Mouse (Mus musculus): ENCODE data around the gene Ypel3. TPM values are rescaled to one million over a fixed set of nuclear protein-coding genes. Genes with fewer than 3 reads are reported as not detected.
"Not testable (repeated sequence)": the region's sequence is repeated elsewhere in the genome, so short reads cannot be mapped to it uniquely, and the experiment has no call there.

Ypel3 gene
- polyA plus RNA-seq, 1 experiment from 2014 or later, result 125 TPM

GRCm38 (mm10) chr7:126773351-126773750, 3.4 kb upstream of the Ypel3 start:
- Histone ChIP-seq H3K4me3 (no peak overlapping the region), H3K9me3 (no peaks in the 10 kb centered on the region), H3K36me3 (peaks cover 20% of the 10 kb centered on the region), H3K4me2 (replicated peaks) (no peak overlapping the region), H3K9ac (replicated peaks) (no peak overlapping the region), H3K27me3 (no peaks in the 10 kb centered on the region), H3K4me1 (peaks cover 26% of the 10 kb centered on the region), H3K27ac (replicated peaks) (no peak overlapping the region)
- no peak for ATAC-seq (ENCODE audit: low FRiP score, low read depth)
- 87% methylated on average over 2 of the region's 2 CpGs for WGBS

- Histone ChIP-seq H3K9me3 (no peaks in the 10 kb centered on the region), H3K36me3 (peaks cover 11% of the 10 kb centered on the region; the same call in 1 of the 2 replicates), H3K27ac (replicated peaks) (no peak overlapping the region), H3K9ac (replicated peaks) (no peak overlapping the region), H3K4me3 (no peak overlapping the region), H3K4me2 (replicated peaks) (no peak overlapping the region), H3K4me1 (peaks cover 27% of the 10 kb centered on the region), H3K27me3 (no peaks in the 10 kb centered on the region)
- 81% methylated on average over 2 of the region's 2 CpGs for WGBS
- ATAC-seq (ENCODE audit: low FRiP score, low read depth), result no peak
These were observed 2.3 kb upstream of the Ypel3 start for GRCm38 (mm10) chr7:126774463-126774862.

DNA sequence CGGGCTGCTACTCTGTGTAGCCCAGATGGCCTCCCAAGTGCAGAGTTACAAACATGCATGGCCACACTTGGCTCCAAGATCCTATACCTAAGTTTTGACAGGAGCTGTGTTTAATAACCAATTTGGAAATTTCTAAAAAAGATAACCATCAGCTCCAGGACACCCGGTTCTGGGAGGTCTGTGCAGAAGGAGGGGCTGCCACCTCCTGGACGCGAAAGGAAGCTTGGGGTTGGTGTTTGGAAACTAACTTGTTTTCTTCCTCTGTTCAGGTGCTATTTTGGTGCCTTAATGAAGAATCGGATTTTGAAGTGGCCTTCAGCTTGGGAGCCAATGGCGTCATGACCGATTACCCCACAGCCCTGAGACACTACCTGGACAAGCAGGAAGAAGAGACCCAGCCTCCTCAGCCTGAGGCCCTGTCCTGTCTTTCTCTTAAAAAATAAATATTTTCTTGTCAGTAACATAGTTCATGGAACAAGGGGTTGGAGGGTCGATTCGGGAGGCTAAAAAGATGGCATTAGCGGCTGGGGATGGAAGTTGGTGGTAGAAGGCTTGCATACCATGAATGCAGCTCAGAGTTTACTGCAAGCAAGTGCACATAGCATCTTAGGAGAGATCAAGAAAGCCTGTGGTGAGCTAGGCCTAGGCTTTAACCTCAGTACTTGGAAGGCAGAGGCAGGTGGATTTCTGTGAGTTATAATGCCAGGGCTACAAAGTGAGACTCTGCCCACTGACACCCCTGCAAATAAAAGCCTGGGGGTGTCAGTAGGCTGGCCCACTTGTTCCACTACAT, 1.4 kb upstream of the Ypel3 start:
- H3K27ac ChIP-seq (replicated peaks), result peak overlapping the region; percentile 90; the same call in 1 of the 2 replicates

GRCm38 (mm10) chr7:126775978-126776234, 849 bp upstream of the Ypel3 start:
- peaks cover 4% of the 10 kb centered on the region; the same call in 1 of the 2 replicates for H3K36me3 ChIP-seq
- WGBS, result 70% methylated on average over 3 of the region's 3 CpGs
- peak overlapping the region; percentile 96 for H3K4me2 ChIP-seq (replicated peaks)
- H3K9ac ChIP-seq (replicated peaks), result peak overlapping the region; percentile 51; the same call in 1 of the 2 replicates
- no peak overlapping the region for H3K4me3 ChIP-seq
- ATAC-seq (ENCODE audit: low FRiP score, low read depth), result no peak
- H3K9me3 ChIP-seq, result no peaks in the 10 kb centered on the region
- no peaks in the 10 kb centered on the region for H3K27me3 ChIP-seq
- H3K4me1 ChIP-seq, result peaks cover 38% of the 10 kb centered on the region
- peak overlapping the region; percentile 90 for H3K27ac ChIP-seq (replicated peaks)

More for the DNA sequence above, 1.4 kb upstream of the Ypel3 start:
- 87% methylated on average over 10 of the region's 10 CpGs for WGBS
- no peak for ATAC-seq (ENCODE audit: low FRiP score, low read depth)
- Histone ChIP-seq H3K4me3 (no peak overlapping the region), H3K4me2 (replicated peaks) (no peak overlapping the region; the same call in 1 of the 2 replicates), H3K9ac (replicated peaks) (peak overlapping the region; percentile 51; the same call in 1 of the 2 replicates), H3K9me3 (no peaks in the 10 kb centered on the region), H3K4me1 (peaks cover 35% of the 10 kb centered on the region), H3K36me3 (peaks cover 9% of the 10 kb centered on the region; the same call in 1 of the 2 replicates), H3K27me3 (no peaks in the 10 kb centered on the region)

DNA sequence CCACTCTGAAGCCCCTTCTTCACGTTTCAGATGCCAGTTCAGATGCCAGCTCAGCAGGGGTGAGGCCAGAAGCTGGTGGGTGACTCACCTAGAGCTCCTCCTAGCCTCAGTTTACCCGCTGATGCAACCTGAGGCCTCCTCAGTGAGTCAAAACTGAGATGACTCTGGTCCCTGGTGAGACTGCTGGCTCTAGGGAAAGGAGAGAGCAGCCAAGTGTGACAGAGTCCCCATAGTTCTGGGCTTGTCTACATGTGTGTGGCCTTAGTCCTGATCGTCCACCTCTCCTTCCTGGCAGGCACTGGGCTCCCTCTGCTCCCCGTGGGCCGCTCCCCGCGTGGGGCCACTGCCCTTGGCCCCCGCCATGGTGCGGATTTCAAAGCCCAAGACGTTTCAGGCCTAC, 721 bp downstream of the Ypel3 start:
- no peaks in the 10 kb centered on the region for H3K27me3 ChIP-seq
- 36% methylated on average over 7 of the region's 10 CpGs for WGBS

GRCm38 (mm10) chr7:126778147-126778546, 1.4 kb downstream of the Ypel3 start:
- no peak for ATAC-seq (ENCODE audit: low FRiP score, low read depth)
- Histone ChIP-seq H3K4me2 (replicated peaks) (peak overlapping the region; percentile 96), H3K27me3 (no peaks in the 10 kb centered on the region), H3K36me3 (no peaks in the 10 kb centered on the region), H3K4me3 (no peak overlapping the region), H3K27ac (replicated peaks) (no peak overlapping the region), H3K9ac (replicated peaks) (no peak overlapping the region; the same call in none of the 2 replicates), H3K4me1 (peaks cover 47% of the 10 kb centered on the region), H3K9me3 (no peaks in the 10 kb centered on the region)
- 87% methylated on average over 3 of the region's 3 CpGs for WGBS

More for the DNA sequence above, 721 bp downstream of the Ypel3 start:
- Histone ChIP-seq H3K4me1 (peaks cover 47% of the 10 kb centered on the region), H3K4me3 (peak overlapping the region; percentile 82), H3K9ac (replicated peaks) (peak overlapping the region; percentile 93), H3K9me3 (no peaks in the 10 kb centered on the region), H3K27ac (replicated peaks) (peak overlapping the region; percentile 90), H3K4me2 (replicated peaks) (peak overlapping the region; percentile 96), H3K36me3 (no peaks in the 10 kb centered on the region)
- no peak for ATAC-seq (ENCODE audit: low FRiP score, low read depth)

GRCm38 (mm10) chr7:126779101-126779500, 2.3 kb downstream of the Ypel3 start:
- H3K9ac ChIP-seq (replicated peaks); H3K9me3 ChIP-seq; H3K4me2 ChIP-seq (replicated peaks); H3K4me3 ChIP-seq; H3K36me3 ChIP-seq; H3K27ac ChIP-seq (replicated peaks); H3K27me3 ChIP-seq; ATAC-seq (ENCODE audit: low FRiP score, low read depth): not testable (repeated sequence)
- H3K4me1 ChIP-seq, result peaks cover 47% of the 10 kb centered on the region
- WGBS, result 90% methylated on average over 7 of the region's 7 CpGs

DNA sequence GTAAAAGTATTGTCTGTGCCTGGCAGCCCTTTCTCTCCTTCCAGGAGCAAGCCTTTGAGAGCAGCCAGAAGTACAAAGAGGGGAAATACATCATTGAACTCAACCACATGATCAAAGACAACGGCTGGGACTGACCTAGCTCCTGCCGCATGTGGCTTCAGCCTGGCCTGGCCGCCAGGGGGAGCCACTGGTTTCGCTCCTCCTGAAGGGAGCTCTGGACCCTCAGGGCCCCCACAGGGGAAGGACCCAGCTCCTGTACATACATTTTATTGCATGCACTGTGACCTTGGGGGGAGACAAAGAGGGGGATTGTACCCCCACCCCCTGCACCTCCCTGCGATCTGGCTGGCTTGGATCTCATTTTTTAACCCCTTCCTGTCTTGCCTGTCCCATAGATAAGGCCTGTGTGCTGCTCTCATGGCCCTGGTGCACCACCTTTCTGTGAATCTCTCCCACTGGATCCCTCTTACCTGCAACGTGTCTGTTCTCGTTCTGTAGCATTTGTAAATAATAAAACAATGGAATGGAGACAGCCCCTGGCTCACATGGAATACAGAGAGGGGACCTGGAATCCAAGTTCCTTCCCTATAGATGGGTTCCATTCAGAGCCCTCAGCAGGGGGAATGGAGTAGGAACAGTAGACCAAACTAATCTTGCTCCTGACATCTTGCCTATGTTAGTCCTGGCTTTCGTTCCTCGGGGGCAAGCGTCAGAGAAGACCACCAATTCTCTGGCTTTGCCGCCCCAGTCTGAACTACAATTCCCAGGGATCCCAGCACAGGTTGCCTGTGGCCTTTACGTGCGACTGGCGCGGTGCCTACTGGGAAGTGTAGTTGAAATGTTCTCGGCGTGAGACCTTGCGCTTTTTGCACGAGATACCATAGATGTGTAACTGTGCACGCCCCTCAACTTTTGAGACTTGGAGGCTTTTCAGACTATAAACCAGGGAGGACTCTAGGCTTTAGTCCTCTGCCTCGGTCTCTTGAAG, 3.5 kb downstream of the Ypel3 start:
- peak; percentile 77 for ATAC-seq (ENCODE audit: low FRiP score, low read depth)

DNA sequence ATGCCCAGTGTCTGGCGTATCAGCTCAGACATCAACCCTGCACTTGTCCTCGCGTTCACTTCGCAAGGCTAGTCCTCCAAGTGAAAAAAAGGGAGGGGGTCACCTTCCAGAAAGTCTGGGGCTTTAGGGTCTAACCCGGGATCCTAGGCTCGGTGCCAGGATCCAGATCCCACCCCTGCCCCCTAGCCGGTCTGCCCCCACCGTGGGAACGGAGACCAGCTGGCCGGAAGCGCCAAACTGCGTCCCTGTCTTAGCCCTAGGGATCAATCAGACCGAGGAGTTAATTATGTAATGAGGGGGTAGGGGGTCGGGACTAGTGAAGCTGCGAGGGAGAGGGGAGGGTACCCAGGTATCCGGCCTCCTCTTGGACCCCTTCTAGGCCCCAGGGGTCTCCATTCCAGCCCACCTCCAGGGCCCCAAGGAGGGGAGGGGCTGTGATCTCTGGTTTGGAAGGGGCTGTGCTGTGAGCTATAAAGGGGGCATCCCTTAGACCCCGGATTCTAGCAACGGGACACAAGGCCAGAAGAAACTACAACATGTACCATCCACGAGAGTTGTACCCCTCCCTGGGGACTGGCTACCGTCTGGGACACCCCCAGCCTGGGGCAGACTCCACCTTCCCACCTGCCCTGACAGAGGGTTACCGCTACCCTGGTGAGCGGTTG, 4.3 kb downstream of the Ypel3 start, which contains the start of gene Tbx6:
Gene Tbx6, plus strand, starts transcription at position 513 of the 665 bp plus-strand sequence.
- Histone ChIP-seq H3K27ac (replicated peaks) (peak within 1 kb of the TSS; percentile 81), H3K4me1 (peaks cover 39% of the 10 kb centered on the region), H3K36me3 (peaks cover 26% of the 10 kb centered on the region), H3K9me3 (no peaks in the 10 kb centered on the region), H3K4me3 (peak within 1 kb of the TSS; percentile 42), H3K27me3 (no peaks in the 10 kb centered on the region), H3K4me2 (replicated peaks) (peak within 1 kb of the TSS; percentile 87), H3K9ac (replicated peaks) (peak within 1 kb of the TSS; percentile 53)
- WGBS, result 5% methylated on average over 22 of the region's 22 CpGs
- peak; percentile 19 for ATAC-seq (ENCODE audit: low FRiP score, low read depth)

More for the DNA sequence above, 3.5 kb downstream of the Ypel3 start:
- Histone ChIP-seq H3K27ac (replicated peaks) (peak overlapping the region; percentile 81), H3K27me3 (no peaks in the 10 kb centered on the region), H3K9ac (replicated peaks) (peak overlapping the region; percentile 53), H3K9me3 (no peaks in the 10 kb centered on the region), H3K36me3 (peaks cover 17% of the 10 kb centered on the region), H3K4me2 (replicated peaks) (peak overlapping the region; percentile 87), H3K4me3 (peak overlapping the region; percentile 42), H3K4me1 (peaks cover 47% of the 10 kb centered on the region)
- WGBS, result 2% methylated on average over 21 of the region's 21 CpGs

GRCm38 (mm10) chr7:126781661-126782370, 5.1 kb downstream of the Ypel3 start:
- no peak overlapping the region for H3K4me3 ChIP-seq
- H3K27ac ChIP-seq (replicated peaks), result no peak overlapping the region
- WGBS, result 41% methylated on average over 11 of the region's 11 CpGs

DNA sequence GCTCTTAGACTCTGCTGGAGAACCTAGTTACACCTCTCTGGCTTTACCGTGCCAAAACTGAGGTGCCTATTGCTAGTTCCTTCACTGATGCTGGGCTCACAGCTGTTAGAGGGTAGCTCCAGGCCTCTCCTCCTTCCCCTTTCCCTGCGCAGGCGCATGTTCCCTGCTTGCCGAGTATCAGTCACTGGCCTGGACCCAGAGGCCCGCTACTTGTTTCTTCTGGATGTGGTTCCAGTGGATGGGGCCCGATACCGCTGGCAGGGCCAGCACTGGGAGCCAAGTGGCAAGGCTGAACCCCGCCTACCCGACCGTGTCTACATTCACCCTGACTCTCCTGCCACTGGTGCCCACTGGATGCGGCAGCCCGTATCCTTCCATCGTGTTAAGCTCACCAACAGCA, 5.9 kb downstream of the Ypel3 start:
- ATAC-seq (ENCODE audit: low FRiP score, low read depth), result no peak
- Histone ChIP-seq H3K27me3 (no peaks in the 10 kb centered on the region), H3K4me3 (no peak overlapping the region), H3K27ac (replicated peaks) (peak overlapping the region; percentile 20; the same call in 1 of the 2 replicates), H3K9ac (replicated peaks) (no peak overlapping the region), H3K4me1 (peaks cover 27% of the 10 kb centered on the region), H3K4me2 (replicated peaks) (no peak overlapping the region), H3K9me3 (no peaks in the 10 kb centered on the region), H3K36me3 (peaks cover 42% of the 10 kb centered on the region)
- WGBS, result 87% methylated on average over 13 of the region's 13 CpGs

More at GRCm38 (mm10) chr7:126781661-126782370, 5.1 kb downstream of the Ypel3 start:
- no peaks in the 10 kb centered on the region for H3K27me3 ChIP-seq
- H3K36me3 ChIP-seq, result peaks cover 33% of the 10 kb centered on the region
- peaks cover 35% of the 10 kb centered on the region for H3K4me1 ChIP-seq
- H3K9me3 ChIP-seq, result no peaks in the 10 kb centered on the region
- H3K4me2 ChIP-seq (replicated peaks), result peak overlapping the region; percentile 87
- ATAC-seq (ENCODE audit: low FRiP score, low read depth), result no peak
- peak overlapping the region; percentile 53; the same call in 1 of the 2 replicates for H3K9ac ChIP-seq (replicated peaks)

Measured in midbrain, embryonic 12.5 days (tissue).